Mouse (Mus musculus): Measurements from ENCODE around the gene Cdt1.
"Not testable (repeated sequence)": the region's sequence is repeated elsewhere in the genome, so short reads cannot be mapped to it uniquely, and the experiment has no call there.

Gene Cdt1

GRCm38 (mm10) chr8:122573176-122573575 is 5.4 kb downstream of the Cdt1 start:
- not testable (repeated sequence) for DNase-seq (ENCODE audit: extremely low read depth, insufficient read length, low spot score)

DNA sequence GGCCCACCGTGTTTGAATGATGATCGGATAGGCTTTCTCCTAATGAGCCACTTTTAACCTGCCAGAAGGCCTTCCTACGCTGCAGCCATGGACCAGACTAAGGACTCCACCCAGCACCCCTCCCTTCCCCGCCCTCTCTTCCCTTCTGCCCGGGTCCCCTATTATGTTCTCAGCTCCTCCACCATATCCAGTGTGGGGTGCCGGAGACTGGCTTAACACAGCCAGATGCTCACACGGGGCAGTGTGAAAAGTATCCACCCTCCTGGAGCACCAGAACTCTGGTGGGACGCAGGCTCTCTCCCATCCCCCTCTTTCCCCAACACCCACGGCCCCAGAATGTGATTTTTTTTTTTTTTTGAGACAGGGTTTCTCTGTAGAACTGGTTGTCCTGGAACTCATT is 5.8 kb downstream of the Cdt1 start:
- DNase-seq (ENCODE audit: extremely low read depth, insufficient read length, low spot score): no peak

- DNase-seq (ENCODE audit: extremely low read depth, insufficient read length, low spot score): no peak
Observed at GRCm38 (mm10) chr8:122574264-122574663, 6.4 kb downstream of the Cdt1 start.

DNA sequence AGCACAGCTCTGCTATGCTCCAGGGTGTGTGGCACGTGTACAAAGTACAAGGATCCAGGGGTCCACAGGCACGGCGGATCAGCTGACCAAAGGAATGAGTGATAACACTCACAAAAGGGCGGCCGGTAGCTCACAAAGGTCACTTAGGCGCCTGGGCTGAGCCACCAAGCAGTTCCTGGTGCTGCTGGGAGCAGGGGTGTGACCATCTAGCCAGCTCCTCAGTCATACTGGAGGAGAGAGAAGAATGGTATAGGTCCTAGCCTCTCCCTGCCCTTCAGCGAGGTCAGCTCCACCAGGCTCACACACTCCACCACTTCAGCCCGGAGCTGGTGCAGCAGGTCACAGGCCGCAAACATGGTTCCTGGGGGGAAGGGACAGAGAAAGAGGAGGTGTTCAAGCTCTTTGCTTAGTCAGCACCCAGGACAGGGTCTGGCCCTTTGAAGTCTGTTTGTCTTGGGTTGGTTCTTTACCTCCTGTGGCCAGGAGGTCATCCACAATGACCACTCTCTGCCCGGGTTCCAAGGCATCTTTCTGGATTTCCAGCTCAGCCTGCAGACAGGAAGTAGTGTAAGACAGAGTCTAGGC is 6.9 kb downstream of the Cdt1 start:
- peak; percentile 55 for DNase-seq (ENCODE audit: extremely low read depth, insufficient read length, low spot score)

GRCm38 (mm10) chr8:122575286-122575685 is 7.5 kb downstream of the Cdt1 start:
- DNase-seq (ENCODE audit: extremely low read depth, insufficient read length, low spot score): no peak

DNA sequence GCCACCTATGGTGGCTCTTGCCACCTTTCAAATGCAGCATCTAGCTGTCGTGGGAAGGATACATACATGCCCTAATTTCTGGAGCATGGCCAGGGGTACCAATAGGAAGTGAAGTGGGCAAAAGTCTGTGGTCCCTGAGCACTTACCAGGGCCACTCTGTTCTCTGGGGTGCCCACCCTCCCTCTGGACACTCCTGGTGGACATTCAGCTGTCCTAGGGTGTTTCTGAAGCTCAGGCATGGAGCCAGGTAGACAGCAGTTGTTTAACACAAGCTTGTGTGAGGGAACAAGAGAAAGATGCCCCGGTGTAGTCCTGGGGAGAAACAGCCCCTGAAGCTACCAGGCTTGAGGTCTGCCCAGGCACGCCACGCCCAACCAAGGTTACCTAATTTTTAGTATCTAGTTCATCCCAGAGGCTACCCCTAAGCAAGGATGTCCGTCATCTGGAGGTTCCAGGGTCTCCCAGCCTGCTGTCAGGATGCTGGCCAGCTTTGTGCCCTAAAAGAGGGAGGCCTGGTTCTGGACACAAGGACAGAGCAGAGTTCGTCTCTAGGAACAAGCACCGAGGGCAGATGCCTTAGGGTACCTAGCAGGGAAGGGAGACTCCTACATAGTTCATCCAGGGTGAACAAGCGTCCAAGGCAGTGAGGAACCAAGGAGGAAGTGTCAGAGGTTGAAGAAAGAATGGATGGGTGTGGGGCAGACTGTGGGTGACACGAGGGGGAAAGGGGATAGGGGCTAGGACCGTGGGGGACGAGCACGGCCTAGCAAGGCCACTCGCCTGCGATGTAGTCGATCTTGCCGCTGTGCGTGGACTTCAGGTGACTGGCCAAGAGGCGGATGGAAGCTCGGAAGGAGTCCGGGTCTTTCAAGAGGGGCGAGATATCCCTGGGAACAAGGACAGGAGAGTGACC is 8.2 kb downstream of the Cdt1 start:
- DNase-seq (ENCODE audit: extremely low read depth, insufficient read length, low spot score): no peak

GRCm38 (mm10) chr8:122576648-122577022 is 8.8 kb downstream of the Cdt1 start, which contains the start of gene Aprt:
Gene Aprt (minus strand): TSS chr8:122576909.
- peak; percentile 95 for DNase-seq (ENCODE audit: extremely low read depth, insufficient read length, low spot score)

DNA sequence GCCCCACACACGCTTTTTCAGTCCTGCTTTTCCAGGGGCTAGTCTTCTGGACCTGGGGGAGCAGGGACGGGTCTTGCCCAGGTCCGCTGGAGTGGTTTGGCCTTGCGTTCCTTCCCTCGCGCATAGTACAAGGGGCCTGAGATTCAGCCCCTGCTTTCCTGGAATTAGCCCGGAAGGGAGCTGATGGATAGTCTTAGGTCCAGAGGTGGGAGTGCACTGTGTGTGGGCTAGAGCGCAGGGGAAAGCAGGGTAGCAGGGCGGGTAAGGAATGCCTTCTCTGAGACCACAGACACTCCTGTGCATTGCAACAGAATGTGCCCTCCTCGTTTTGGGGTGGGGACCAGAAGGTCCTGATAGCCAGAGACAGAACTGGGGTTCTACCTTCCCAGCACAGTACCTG is 9.3 kb downstream of the Cdt1 start:
- DNase-seq (ENCODE audit: extremely low read depth, insufficient read length, low spot score): no peak

DNA sequence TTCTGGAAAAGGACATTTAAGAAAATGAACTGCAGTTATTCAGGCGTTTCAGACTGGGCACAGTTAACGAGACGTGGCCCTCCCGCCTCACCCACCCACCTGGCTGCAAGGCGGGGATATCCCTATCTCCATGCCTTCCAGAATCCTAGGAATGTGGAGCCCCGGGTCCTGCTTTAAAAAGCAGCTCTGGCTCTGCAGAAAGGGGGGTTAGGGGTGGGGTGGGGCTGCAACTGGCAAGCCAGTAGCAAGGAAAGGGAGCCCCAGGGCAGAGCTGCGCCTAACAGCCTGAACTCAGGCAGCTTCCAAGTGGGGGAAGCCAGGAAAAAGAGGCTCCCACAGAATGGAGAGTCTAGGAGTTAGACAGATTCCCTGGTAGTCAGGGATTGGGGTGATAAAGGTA is 11.4 kb downstream of the Cdt1 start:
- DNase-seq (ENCODE audit: extremely low read depth, insufficient read length, low spot score): no peak

GRCm38 (mm10) chr8:122580926-122581325 is 13.1 kb downstream of the Cdt1 start:
- no peak for DNase-seq (ENCODE audit: extremely low read depth, insufficient read length, low spot score)

DNA sequence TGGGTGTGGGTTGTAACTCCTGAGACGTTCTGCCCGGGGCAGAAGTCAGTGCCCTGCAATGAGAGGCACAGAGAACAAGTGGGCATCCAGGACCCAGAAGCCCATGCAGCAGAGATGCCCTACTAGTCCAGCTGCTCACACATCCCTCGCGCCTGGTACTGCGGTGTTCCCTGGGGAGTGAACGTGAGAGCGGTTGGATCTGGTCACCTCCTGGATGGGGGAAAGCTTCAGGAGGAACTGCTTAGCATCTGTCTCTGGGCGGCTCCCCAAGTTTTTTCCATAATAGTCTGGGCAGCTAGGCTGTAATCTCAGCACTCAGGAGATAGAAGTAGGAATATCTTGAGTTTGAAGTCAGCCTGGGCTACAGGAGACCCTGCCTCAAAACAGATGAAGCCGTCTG is 17.2 kb downstream of the Cdt1 start:
- no peak for DNase-seq (ENCODE audit: extremely low read depth, insufficient read length, low spot score)

GRCm38 (mm10) chr8:122585411-122585891 is 17.6 kb downstream of the Cdt1 start:
- DNase-seq (ENCODE audit: extremely low read depth, insufficient read length, low spot score): peak; percentile 77

DNA sequence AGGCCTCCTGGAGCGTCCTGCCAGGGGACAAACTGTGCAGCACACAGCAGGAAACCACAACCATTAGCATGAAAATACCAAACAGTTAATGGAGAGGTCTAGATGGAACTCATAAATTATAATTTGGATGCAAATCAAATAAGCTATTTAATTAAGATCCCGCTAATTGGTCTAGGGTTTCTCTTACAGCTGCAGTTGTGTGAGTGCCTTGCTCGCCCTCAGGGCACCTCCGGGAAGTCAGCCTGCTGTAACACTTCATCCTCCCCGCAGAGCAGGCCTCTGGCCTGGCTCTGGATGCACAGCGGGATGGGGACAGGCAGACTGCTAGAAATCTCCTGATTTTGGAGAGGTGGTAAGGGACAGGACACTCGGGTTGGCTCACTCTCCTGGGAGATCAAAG is 18.4 kb downstream of the Cdt1 start:
- DNase-seq (ENCODE audit: extremely low read depth, insufficient read length, low spot score): no peak

DNA sequence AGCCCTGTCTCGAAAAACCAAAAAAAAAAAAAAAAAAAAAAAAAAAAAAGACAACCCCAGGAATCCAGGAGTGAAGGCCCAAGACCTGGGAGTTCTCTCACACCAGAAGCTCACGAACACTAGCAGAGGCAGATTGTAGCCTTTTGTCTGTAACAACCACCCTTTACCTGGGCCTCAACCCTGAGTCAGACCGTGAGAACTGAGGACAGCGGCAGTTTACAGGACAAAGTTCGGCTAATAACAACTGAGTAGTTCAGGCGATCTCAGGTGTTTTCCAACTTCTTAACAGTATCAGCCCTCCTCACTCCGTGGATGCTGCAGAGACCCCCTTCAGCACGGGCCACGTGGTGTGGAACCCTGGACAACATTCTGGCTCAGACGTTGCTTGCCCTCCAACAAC is 18.9 kb downstream of the Cdt1 start:
- DNase-seq (ENCODE audit: extremely low read depth, insufficient read length, low spot score): no peak

DNA sequence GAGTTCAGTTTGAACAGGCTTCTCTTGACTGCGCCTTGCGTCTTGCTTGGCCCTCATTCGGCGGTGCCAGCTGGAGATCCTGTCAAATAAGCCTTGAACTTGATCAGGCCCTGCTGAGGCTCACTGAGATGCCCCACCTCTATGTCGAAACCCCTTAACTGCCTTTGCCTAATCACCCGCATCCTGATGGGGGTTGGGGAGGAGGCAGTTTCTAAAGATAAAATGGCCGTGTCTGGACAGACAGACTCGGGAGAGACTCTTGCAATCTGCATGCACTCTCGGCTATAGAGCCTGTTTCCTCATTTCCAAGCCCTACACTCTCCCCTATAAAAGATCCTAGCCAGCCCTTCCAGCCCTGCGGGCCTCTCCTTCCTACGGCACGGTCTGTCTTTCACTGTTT is 25.4 kb downstream of the Cdt1 start:
- DNase-seq (ENCODE audit: extremely low read depth, insufficient read length, low spot score): no peak

DNA sequence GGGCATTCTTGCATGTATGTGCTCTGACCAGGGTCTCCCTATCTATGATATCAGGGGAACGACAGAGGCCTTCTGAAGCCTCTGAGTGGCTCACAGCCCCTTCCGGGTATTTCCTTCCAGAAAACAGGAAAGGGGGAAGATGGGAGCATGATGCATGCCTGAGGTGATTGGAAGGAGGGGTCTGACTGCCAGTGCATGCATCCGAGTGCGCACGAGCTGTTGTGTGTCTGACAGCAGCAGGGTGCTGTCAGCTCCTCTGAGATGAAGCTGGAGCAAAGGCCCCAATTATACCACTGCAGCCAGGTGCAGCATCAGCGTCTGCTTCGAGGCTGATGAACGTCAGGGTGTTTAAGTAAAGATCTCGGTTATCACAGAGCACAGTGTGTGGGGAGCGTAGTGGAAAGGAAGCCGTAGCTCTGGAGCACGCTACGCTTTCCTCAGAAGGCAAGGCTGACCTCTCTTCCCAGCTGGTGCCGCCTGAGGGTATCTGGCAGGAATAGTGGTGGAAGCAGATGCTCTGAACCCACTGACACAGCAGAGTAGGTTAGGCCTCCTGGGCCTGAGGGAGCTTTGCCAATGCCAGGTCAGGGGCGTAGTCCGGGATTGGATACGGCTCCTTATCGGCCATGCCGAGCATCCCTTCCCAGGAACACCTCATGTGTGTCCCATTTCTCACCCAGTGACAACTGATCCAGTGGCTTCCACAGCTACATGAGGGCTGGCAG is 26.1 kb downstream of the Cdt1 start:
- DNase-seq (ENCODE audit: extremely low read depth, insufficient read length, low spot score): no peak

DNA sequence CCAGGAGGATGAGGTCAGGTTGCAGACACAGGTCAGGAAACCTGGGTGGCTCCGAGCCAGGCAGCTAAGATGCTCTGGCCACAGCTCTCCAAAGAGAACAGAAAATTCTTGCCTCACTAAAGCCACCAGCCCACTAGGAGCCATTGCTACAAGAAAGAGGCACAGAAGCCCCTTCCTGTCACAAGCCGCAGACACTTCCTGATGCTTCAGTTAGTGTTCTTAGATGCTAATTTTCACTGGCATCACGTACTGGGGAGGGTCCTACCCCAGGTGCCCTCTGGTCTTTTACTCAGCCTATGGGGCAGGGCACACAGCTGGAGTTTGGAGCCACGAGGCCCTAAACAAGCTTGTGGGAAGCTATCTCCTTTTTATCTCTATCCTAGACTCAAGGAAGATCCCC is 28.2 kb downstream of the Cdt1 start:
- no peak for DNase-seq (ENCODE audit: extremely low read depth, insufficient read length, low spot score)

GRCm38 (mm10) chr8:122600666-122601065 is 32.9 kb downstream of the Cdt1 start:
- no peak for DNase-seq (ENCODE audit: extremely low read depth, insufficient read length, low spot score)

DNA sequence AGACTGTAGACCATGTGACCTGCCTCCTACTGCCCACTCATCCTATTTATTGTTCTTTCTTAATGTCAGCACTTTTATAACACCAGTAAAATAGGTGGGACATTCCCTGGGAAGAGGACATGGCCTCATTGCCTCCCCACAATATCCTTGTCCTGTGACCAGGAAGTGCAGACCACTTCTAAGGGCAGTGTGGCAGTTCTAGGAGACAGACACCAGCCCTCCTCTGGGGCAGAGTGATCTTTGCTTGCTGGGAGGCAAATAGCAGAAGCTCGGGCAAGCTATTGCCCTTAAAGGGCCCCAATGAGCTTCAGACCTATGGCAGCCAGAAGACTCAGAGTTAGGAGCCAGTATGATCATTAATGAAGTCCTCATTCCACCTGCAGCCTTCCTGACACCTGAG is 36.8 kb downstream of the Cdt1 start:
- no peak for DNase-seq (ENCODE audit: extremely low read depth, insufficient read length, low spot score)

DNA sequence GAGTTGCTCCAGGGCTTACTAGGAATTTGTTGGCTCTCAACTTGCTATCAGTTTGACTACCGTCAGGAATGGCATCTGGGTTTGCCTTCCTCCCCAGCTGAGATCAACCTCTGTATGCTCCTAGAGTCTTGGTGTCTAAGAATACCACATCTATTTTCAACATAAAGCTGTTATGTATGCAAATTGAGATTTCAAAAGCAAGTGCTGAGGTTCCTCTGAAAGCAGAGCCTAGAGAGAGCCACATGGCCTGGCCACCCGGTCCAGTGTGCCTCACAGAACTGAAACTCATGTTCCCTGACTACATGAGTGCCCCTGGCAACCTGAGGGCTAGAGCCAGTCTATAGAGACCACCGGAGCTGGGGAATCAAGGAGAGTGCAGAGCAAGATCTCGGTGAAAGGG is 37.6 kb downstream of the Cdt1 start:
- DNase-seq (ENCODE audit: extremely low read depth, insufficient read length, low spot score): no peak

- DNase-seq (ENCODE audit: extremely low read depth, insufficient read length, low spot score): no peak
Observed at GRCm38 (mm10) chr8:122606810-122607209, 39.0 kb downstream of the Cdt1 start.
